Mouse (Mus musculus) gastrocnemius, postnatal 25 days (tissue): ENCODE measurements around the gene Zfp687. TPM values are rescaled to one million over a fixed set of nuclear protein-coding genes. Genes with fewer than 3 reads are reported as not detected.
A peak's percentile ranks its signal among the peaks of the same experiment; 100 is the strongest.

ENCODE experiments used
- DNase-seq: peaks from one replicate; pipeline ENCODE4 v3.0.0; 2022
- total RNA-seq, 2 experiments: library from RNA; stranded (reverse); gene quantifications; 1 replicate in 1 of 2; 2 replicates in 1 of 2; pipeline ENCODE4 v1.2.3; 2021

Zfp687 gene
- total RNA-seq, 2 experiments from 2014 or later = 8.4 to 8.9 TPM

DNA sequence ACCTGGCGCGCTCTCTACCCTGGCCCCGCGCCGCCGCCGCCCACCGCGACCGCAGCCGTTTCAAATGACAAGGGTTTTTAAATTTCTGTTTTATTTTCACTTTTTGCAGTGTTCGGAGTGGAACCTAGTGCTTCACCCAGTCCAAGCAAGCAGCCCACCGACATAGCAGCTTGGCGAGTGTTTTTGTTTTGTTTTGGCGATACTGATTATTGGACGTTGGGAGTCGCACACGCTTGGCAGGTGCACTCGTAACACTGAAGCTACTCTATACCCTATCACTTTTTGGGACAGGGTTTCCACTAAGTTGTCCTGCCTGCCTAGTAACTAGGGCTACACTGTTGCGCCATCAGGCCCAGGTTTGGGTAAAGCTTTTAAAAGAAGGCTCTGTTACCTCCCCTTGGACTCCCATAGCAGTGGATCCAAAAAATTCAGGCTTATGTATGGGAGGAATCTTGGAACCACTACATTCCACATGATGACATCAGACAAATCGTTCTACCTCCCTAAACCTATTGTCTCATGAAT lies 1.3 kb upstream of the Zfp687 start:
- DNase-seq = no peak

GRCm38 (mm10) chr3:95015891-95016531 lies 763 bp upstream of the Zfp687 start:
- peak; percentile 92 for DNase-seq

DNA sequence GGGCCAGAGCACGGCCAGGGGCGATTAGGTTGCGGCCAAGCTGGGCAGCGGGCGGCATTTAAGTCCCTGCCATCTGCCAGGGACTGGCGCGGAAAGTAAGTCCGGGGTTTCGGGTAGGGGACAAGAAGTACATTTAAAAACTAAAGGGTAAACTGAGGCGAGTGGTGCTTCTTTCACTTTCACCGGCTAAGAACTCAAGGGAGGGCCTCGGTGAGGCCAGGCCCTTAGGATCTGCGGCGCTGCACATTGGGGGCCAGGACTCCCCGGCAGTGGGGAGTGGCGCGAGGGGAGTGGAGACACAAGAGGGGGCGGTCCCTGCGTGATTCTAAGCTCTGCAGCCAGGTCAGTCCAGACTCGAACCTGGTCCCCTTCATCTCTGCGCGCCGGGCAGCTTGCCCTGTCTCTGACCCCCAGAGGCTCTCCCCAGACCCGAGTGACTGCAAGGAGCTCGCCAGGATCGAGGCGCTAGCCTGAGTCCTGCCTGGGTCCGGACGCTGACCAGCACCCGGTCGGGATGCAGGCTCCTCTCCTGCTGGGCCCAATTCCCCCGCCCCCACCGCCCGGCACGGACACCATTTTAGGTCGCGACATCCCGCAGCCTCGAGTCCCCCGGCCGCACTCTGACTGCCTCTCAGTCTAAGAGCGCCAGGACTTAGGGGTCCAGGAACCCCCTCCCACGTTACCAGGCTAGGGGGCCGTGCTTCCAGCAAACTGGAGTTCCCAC lies 658 bp downstream of the Zfp687 start:
- peak; percentile 31 for DNase-seq

DNA sequence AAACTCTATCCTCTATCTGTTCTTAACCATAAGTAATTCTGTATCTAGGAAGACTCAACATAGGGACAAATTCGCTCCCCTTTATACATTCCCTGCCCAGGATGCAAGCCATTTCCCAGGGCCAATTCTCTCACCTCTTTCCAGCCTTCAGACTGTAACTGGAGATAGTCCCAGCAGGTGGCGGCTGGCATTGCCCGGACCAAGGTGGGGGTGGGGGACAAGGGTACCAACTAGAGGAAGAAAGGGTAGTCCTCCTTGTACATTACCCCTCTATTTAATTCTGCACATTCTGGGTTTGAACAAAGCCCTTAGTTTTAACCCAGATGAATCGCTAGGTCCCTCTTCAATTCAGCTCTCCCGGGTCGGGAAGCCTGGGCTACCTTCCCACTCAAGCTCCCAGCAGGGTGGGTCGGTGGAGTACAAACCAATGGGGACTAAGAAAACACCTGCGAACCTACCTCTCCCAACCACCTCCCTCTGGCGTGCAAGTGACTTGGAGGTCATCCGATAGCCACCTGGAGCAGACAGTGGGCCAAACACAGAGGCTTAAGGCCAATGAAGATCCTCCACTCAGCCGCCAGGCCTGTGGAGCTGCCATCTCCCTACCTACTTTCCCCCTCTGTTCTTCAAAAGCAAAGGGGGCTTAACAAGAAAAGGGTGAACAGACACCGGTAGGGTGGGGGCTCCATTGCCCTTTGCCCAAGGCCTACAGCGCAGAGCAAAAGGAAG lies 1.4 kb downstream of the Zfp687 start:
- peak; percentile 23 for DNase-seq

DNA sequence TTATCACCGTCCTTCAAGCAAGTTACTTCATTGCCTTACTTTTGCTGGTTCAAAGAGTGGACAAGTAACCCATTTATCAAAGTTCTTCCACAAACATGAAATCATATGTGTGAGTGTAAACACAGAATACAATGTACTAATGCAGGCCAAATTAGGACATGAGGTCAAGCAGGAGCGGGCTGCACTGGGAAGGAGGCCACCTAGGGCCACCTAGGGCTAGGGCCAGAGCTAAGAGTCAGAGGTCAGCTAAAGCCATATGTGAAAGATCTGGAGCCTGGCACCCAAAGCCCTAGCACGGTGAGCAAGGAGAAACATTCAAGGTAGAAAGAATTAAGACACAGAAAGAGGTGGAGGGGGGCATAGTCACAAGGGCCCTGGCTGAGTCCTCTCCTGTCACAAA lies 2.3 kb downstream of the Zfp687 start:
- no peak for DNase-seq

GRCm38 (mm10) chr3:95010396-95010795 lies 4.9 kb downstream of the Zfp687 start:
- DNase-seq = no peak

DNA sequence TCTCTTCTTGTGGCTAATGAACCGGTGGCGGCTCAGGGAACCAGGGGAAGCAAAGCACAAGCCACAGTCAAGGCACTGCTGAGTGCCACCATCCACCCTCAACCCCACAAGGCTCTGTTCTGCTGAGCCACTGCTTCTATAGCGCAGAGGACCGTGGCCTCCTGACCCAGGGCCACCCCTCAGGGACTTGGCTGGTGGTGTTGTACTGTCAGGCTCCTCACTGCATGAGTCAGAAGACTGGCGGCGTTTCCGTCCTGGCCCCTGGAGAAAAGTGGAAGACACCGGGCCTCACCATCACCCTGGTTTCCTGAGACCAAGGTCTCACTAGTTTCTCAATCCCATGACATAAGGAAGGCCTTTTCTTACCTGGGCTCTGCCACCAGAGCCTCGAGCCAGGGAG lies 7.5 kb downstream of the Zfp687 start:
- DNase-seq = no peak

- DNase-seq = no peak
These were observed 9.6 kb downstream of the Zfp687 start for GRCm38 (mm10) chr3:95005651-95006050.

- no peak for DNase-seq
These were observed 12.0 kb downstream of the Zfp687 start for GRCm38 (mm10) chr3:95003273-95003672.

DNA sequence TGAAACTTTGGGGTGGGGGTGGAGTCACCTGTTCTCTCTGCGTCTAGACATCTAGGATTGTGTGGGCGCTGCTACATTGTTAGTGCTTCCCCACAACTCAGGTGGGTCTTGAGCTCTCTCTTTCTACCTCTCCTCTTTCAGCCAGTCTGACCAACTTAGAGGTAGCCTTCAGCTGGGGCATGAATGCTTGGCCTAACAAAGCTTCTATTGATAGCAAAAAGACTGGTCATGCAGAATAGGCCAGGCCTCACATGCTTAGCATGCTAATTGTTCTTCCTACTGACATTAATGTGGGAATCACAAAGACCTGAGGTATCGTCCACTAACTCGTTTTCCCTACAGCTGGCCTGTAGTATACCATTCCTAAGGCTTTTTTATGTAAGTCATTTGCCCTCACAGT lies 12.7 kb downstream of the Zfp687 start:
- DNase-seq = no peak

DNA sequence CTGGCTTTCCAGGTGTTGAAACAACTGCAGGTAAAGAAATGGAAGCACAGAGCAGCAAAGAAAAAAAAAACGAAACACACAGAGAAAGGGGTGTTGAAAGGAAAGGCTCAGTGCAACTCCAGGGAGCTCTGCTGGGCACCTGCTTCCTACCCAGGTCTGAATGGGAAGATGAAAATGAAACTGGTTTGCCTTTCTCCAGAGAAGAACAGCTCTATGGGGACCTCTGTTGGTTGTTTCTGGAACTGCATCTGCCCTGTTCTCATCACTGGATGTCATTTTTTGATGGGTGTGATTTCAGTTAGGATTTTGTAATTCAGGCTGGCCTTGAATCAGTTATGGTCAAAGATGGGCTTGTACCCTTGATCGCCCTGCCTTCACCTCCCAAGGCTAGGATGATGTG lies 18.3 kb downstream of the Zfp687 start:
- peak; percentile 34 for DNase-seq

GRCm38 (mm10) chr3:94989159-94989761 lies 26.0 kb downstream of the Zfp687 start:
- peak; percentile 39 for DNase-seq

DNA sequence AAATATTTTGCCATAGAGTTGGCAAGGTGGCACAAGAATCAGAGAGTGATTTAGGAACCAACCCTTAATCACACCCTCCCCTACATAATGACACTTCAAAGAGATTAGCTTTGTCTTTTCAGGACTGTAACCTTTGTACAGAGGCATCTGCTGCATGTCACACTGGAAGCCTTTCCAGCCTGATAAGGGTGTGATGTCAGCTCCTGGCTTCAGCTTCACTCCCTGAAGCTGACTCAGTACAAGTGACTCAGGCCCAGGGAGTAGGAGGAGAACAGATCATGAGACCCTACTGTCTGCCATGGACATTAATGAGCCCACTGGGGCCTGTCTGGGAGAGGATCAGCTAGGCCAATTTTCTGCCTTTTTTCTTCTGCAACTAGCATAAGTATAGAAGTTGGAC lies 27.7 kb downstream of the Zfp687 start:
- DNase-seq = peak; percentile 78

- no peak for DNase-seq
These were observed 29.7 kb downstream of the Zfp687 start for GRCm38 (mm10) chr3:94985513-94985912.

DNA sequence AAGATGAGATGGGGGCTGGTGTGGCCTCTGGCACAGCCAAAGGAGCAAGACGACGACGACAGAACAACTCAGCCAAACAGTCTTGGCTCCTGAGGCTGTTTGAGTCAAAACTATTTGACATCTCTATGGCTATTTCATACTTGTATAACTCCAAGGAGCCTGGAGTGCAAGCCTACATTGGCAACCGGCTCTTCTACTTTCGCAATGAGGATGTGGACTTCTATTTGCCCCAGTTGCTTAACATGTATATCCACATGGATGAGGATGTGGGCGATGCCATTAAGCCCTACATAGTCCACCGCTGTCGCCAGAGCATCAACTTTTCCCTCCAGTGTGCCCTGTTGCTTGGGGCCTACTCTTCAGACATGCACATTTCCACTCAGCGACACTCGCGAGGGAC lies 30.9 kb downstream of the Zfp687 start:
- DNase-seq = no peak

GRCm38 (mm10) chr3:94974528-94975422 lies 40.5 kb downstream of the Zfp687 start, which contains the start of gene Pi4kb:
Gene Pi4kb, plus strand, starts transcription at chr3:94974731.
- DNase-seq = peak; percentile 87

- DNase-seq = no peak
These were observed 41.2 kb downstream of the Zfp687 start for GRCm38 (mm10) chr3:94974026-94974527.

DNA sequence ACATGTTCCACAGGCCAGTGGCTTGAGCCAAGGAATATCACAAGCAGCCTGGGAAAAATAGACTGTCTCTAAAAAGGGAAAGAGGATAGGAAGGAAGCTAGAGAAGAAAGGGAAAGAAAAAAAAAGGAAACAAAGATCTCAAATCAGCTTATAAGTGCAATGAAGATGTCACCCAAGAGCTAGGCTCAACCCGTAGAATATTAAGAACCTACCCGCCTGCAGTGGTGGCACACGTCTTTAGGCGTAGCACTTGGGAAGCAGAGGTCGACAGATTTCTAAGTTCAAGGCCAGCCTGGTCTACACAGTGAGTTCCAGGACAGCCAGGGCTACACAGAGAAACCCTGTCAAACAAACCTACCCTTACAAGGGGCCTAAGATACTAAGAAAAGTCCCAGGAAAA lies 41.6 kb downstream of the Zfp687 start:
- DNase-seq = no peak

GRCm38 (mm10) chr3:94972552-94972951 lies 42.7 kb downstream of the Zfp687 start:
- DNase-seq = no peak

- DNase-seq = no peak
These were observed 49.4 kb downstream of the Zfp687 start for GRCm38 (mm10) chr3:94965878-94966277.

DNA sequence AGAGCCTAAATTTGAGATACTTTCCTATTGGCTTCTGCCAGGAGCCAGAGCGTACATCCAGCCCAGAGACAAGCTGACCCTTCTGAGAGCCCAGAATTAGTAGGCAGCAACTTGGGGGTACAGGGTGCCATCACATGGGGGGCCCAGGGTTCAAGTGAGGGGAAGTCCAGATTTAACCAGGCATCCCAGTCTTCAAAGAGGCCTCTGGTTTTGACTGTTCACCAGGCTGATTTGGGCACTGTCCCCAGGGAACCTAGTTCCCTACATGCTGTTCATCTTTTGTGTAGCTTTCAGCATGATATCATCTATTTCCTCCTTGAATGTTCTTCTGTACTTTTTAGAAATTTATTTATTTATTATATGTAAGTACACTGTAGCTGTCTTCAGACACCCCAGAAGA lies 50.3 kb downstream of the Zfp687 start:
- no peak for DNase-seq
